Mouse (Mus musculus): ENCODE measurements around the gene Abtb2.

DNA sequence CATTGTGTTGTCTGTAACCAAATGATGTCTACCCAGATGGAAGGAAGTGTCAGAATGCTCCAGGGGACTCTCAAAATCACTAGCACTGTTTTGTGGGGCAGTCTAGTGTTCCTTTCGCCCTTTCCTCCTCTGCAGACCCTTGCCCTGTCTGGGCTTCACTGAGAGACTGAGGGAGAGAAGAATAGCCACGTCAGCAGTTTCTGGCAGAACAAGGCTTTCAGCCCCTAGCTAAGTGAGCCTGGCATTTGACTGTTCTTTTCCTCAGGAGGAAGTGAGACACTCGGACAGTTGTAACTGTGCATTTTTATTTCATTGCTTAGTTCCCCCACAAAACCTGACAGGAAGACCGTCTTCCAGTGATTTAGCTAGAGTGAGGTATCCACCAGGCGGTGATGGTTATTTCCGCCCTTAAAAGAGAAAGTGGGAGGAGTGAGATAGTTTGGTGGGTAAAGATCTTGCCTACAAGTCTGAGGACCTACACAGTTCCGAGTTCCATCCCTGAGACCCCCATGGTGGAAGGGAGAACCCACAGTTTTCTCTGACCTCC lies 106.5 kb downstream of the Abtb2 start:
- TF ChIP-seq POLR2A (IDR thresholded peaks at IDR 0.05; ENCODE audit: insufficient read depth, low read length) (no peak), CTCF (IDR thresholded peaks at IDR 0.05; ENCODE audit: low read depth, low read length) (no peak)
